Mouse (Mus musculus) thymus, postnatal 0 days (tissue): ENCODE results near the gene Fam222b. TPM values are rescaled to one million over a fixed set of nuclear protein-coding genes. Genes with fewer than 3 reads are reported as not detected.
"Not testable (repeated sequence)": the region's sequence is repeated elsewhere in the genome, so short reads cannot be mapped to it uniquely, and the experiment has no call there.

Experiments used
- DNase-seq: peaks from one replicate; pipeline ENCODE4 v3.0.0-alpha.2; 2015; ENCODE audit warnings: low spot score
- polyA plus RNA-seq: library from polyadenylated mRNA; unstranded; fragments of >200 nt; fragmentation: Nextera tagmentation; extraction: Ambion mirVana; gene quantifications from 2 replicates; pipeline ENCODE4 v1.2.1, GENCODE M21; 2015

Gene Fam222b
- polyA plus RNA-seq, 1 experiment from 2014 or later, result 6.1 TPM

DNA sequence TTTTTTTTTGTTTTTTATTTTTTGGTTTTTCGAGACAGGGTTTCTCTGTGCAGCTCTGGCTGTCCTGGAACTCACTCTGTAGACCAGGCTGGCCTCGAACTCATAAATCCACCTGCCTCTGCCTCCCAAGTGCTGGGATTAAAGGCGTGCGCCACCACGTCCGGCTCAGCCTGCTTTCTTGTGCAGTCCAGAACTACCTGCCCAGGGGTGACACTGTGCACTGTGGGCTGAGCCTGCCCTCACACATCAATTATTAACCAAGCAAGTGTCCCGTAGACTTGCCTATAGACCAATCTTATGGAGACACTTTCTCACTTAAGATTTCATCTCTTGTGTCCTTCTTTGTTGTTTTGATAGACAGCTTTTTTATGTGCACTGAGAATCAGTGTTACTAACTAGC, 40.9 kb downstream of the Fam222b start:
- not testable (repeated sequence) for DNase-seq

DNA sequence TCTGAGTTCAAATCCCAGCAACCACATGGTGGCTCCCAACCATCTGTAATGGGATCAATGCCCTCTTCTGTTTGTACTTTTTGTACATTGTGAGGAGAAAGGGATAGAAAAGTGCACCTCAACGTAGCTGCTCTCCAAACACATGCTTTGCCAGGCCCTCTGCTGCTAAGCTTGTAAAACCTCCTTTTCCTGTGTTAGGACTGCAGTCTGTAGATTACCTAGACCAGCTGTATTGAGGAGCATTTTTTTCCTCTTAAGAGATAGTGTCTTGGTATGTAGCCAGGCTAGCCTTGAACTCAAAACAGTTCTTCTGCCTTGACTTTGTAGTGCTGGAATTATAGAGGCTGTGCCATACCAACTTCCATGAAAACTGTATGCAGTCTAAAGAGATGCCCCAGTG, 41.7 kb downstream of the Fam222b start:
- no peak for DNase-seq

DNA sequence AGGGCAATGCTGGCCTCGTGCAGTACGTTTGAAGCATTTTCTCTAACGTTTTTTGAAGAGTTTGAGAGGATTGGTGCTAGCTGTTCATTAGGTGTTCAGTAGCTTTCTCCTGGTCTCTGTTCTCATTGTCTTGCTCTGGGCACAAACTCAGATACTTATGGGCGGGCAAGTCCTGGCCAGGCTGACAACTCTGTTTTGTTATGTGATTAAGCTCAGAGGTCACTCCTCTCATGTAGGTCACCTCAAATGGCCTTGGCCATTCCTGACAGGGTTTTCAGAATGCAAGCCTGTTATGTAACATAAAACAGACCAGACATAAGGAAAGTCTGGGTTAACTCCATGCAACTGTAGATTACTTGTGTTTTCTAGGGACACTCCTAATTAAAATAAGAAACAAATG, 43.1 kb downstream of the Fam222b start:
- no peak for DNase-seq

DNA sequence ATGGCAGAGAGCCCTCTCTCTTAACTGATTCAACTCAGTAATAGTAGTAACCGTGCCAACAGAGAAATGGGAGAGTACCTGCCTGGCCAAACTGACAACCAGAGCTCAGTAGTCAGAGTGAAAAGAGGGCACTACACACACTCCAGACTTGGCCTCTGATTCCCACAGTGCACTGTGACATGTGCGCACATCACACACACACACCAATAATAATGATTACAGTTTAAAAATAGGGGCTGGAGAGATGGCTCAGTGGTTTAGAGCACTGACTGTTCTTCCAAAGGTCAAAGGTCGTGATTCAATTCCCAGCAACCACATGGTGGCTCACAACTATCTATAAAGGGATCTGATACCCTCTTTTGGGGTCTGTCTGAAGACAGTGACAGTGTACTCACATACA, 43.6 kb downstream of the Fam222b start:
- no peak for DNase-seq

DNA sequence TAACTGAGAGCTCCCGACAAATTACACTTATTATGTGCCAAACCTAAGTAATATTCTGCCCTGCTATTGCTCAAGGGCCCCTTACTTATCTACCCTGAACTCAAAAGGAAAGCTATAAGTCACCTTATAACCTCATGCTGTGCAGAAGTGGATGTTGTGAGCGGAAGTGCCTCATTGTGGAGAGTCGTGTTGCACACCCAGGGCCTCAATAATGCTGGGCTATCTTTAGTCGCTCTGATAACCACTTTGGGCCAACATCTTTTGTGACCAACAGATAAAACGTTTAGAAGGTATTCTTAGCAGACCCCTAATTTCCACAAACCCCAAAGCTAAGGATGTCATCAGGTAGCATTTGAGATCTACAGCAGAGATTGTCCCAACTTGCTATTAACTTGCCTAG, 46.2 kb downstream of the Fam222b start:
- DNase-seq, result no peak

DNA sequence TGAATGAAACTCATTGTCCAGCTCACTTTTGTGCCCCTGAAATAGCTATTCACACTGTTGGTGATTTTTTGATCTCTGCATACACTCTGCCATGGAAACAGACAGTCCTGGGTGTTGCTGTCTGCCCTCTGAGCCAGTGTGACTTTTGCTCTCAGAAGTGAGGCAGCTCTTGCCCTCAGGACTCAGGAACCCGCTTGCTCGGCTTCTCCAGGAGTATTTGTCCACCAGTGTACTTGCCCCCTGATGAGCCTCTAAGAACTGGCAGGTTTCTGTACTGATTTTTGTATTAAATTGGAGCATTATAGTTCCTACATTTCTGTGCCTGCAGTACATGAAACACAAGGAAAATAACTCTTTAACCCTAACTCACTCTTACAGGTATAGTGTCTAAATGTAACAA, 49.1 kb downstream of the Fam222b start:
- DNase-seq, result no peak

DNA sequence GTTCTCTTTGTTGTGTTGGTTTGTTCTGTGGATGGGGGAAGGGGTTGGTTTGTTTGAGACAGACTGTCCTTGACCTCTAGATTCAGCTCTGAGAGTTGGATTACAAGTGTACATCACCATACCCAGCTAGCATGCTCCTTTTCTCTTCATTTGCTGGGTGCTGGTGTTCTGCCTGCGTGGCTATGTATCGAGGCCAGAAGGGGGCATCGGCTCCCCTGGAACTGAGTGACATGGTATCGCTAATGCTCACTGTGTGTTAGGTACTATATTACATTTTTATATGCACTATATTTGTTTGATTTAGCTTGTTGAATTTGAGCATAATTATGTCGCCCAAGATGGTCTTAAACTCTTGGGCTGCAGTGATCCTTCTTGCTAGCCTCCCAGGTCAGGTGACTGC, 51.7 kb downstream of the Fam222b start:
- no peak for DNase-seq

DNA sequence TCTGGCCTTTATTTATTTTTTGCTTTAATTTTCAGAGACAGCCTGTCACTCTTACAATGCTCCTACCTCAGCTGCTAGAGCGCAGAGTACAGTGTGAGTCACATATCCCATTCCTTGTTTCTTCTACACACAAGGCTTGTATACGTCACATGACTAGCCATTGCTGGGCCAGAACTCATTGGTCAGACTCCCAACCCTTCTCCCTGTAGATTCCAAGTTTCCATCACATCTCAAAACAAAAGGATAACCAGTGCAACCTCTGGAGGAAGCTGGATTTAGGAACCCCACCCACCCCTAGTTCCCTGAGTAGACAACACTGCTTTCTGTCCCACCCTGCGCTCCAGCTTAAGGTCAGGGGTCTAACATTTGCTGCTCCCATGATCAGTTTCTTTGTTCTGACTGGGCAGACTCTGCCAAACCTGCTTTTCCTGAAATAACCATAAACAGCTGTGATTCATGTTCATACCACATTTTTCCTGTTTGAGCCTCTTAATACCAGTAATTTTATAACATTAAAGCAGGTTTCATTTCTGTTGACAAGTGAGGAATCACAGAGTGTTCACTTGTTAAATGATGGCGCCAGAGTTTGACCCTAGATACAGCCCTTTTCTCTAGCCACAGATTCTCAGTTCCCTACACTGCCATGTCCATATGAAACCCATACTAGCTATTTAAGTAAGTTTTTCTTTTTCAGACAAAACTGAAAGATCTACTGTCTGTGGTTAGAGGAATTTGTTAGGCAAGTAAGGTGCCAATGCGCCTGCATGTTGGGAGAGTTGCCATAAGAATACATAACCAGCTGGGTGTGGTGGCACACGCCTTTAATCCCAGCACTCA, 52.5 kb downstream of the Fam222b start:
- no peak for DNase-seq

DNA sequence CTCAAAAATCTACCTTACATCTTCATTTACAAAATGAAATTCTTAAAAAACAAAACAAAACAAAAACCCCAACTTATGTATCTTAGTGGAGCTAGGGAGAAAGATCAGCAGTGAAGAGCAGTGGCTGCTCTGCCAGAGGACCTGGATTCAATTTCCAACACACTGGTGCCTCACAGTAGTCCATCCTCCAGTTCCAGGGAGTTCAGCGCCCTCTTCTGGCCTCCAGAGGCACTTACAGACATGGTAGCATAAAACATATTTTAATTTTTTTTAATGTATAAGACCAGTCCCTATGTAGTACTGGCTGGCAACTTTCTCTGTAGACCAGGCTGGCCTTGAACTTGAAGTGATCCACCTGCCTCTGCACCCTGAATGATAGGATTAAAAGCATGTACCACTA, 56.7 kb downstream of the Fam222b start:
- DNase-seq, result no peak

DNA sequence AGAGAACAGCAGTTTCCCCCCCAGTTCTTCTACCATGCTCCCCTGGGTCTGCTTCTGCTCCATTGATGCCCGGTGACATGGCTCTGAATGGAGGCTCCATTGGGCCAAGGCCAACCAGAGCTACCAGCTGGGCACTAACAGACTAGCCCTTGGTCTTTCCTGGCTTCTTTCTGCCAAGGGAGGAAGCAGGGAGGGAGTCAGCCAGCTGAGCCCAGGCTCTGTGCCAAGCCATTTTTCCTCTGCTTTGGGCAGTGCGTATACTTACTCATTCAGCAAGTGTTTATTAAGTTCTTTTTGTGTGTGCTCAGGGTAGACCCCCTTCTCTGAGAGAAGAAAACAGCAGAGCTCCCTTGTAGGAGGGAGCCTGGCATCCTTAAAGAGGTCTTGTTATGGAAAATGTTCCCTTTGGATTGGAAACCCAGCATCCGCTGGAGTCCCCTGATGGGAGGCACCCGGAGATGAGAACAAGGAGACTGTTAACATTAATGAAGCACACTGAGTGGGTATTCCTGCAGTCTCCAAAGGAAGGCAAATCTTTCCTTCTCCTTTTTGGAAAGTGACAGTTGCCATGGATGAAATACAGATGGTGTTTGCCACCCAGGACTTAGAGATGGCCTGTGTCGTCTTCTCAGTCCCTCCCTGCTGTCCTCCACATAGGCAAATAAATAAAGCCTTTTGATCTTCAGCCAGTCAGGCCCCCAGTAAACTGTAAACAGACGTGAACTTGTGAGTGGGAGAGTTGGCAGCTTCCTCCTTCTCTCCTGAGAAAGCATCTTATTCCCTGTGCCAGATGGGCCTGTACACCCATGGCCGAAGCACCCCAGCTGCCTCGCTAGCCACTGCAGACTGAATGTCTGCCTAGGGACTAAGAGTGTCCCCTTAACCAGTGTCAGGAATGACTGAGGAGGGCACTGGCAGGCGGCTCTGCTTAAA, 58.1 kb downstream of the Fam222b start:
- DNase-seq, result no peak

DNA sequence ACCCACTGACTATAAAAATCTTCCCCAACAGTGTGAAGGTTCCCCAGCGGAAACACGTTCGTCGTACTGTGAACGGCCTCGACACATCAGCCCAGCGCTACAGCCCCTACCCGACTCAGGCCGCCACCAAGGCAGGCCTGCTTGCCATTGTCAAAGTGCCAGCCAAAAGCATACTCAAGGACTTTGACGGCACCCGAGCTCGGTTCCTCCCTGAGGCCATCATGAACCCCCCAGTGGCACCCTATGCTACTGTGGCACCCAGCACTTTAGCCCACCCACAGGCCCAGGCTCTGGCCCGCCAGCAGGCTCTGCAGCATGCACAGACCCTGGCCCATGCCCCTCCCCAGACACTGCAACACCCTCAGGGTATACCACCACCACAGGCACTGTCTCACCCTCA, 59.3 kb downstream of the Fam222b start:
- no peak for DNase-seq

DNA sequence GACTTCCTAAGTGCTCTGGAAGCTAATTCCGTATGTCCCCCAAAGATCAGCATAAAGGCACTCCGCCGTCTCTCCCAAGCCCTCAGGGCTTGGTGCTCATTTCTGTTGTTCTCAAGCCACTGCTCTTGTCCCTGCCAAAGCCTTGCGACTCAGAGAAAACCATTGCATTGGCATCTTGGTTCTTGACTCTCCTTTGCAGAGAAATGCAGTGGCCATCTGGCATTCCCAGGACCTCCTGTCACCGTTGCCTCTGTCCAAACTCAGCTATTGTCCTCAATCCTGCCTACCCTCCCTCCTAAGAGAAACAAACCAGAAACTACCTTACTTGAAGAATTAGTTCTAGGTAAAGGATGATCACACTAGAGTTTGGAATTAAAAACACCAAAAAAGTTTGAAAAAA, 61.2 kb downstream of the Fam222b start:
- DNase-seq, result no peak

DNA sequence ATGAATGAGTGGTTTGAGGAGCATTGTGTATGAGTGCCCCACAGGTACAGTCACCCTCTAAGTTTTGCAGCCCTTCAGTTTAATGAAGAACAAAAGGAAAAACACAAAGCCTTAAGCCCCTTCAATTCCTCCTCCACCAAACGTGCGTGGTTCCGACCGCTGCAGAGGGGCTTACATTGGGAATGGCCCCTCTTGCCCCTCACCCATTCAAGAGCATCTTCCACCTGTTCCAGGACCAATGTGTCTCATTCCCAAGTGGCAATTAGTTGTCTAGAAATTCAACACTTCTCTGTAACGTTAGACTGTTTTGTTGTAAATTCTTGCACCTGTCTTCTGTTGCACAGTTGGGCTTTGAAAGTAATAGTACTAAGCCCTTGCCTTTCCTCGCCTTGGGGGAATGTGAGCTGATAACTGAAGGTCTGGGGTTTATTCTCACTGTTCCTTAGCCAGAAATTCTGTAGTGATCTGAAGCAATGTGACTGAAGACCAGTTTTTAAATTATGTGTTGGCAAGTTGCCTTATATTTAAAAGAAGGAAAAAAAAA, 61.8 kb downstream of the Fam222b start:
- no peak for DNase-seq

DNA sequence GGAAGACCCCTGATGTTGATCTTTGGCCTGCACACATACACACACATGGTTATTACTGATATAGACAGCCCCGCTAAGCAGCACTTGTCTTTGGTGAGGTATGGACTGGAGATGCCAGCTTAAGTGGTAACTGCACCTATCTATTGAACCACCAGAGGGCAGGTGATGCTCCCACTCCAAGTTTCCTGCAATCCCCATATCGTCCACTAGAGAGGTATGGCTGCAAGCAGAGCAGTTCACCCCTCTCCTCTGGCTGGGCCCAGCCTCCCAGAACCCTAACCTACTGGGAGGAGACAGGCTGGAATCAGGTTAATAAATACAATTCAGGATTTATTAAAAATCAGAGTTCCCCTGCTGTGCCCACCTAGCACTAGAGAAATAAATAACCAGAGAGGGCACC, 64.6 kb downstream of the Fam222b start:
- peak; percentile 87 for DNase-seq

DNA sequence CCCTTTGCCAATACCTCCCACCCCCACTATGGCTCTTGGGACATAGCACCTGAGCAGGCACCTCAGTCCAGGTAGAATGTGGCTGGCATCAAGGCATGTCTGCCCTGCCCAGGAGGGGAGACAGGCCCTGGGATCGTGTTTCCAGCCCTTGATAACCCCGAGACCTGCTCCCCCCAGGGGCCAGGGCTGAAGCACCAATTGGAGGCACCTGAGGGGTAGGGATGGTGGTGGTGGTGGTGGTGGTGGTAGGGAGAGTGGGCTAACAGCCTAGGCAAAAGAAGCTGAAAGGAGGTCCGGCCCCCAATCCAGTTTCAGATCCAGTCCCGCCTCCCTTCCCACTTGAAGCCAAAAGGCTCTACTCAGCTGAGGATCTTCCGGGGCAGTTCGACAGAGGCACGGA, 65.1 kb downstream of the Fam222b start:
- no peak for DNase-seq

DNA sequence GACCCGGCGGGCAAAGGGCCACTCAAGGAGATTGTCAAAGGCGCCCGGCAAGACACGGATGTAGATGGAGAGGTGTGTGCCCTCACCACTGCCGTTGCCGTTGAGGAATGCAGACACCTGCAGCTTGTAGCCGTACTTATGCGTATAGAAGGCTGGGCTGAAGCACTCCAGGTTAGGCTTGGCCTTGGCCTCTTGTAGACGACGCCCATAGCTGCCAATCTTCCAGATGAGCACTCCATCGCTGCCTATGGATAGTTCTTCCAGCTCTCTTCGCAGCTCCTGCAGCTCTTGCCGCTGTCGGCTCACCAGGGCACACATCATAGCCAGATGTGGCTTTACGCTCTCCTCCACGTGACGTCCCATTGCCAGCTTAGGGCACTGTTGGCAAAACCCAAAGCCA, 65.7 kb downstream of the Fam222b start:
- no peak for DNase-seq

DNA sequence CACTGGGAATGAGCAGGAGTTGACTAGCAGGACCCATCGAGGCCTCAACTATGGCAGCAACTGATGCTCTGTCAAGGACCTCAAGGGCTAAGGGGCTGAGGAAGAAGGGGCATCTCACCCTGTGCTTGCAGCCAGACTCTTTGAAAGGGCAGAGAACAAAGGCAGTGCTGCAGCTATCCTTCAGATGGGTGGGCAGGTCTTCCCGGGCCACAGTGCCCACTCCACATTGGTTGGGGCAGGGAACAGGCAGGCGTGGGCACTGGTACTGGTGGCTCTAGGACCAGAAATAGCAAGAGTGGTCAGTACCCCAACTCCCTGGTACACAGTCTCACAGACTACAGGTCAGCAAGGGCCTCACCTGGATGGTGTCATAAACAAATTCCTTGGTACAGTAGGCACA, 66.2 kb downstream of the Fam222b start:
- DNase-seq, result no peak

DNA sequence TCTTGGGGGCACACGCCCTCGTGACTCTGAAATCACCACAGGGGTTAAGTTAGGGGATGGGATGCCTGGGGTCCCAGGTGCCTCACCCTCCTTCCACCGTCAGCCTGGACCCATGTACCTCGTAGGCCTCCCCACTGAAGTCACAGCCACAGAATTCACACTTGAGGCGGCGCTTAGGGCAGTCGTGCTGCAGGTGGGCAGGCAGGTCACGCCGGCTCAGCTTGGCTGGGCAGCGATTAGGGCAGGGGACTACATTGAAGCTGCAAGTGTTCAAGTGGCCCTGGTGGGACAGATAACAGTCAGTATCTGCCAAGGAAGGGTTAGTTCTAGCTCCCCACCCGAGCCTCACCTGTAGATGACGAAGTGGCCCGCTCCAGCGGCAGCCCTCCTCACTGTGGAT, 66.7 kb downstream of the Fam222b start:
- no peak for DNase-seq

DNA sequence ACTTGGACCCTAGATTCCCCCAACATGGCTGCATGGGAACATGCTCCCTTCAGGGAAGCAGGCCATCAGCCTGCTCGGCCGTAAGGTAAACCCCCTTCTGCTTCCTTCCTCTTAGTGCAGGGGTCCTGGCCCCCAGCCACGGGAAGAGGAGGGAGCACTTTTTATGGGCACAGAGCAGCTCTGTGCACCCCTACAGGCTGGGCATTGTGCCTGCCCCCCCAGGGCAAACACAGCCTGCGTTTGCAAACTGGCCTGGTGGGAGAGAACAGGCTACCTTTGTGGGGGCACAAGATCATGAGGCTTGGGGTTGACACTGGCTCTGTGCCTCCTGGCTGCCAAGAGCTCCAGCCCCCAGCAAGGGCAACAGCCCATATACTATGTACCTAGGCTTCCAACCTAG, 67.5 kb downstream of the Fam222b start:
- DNase-seq, result no peak

DNA sequence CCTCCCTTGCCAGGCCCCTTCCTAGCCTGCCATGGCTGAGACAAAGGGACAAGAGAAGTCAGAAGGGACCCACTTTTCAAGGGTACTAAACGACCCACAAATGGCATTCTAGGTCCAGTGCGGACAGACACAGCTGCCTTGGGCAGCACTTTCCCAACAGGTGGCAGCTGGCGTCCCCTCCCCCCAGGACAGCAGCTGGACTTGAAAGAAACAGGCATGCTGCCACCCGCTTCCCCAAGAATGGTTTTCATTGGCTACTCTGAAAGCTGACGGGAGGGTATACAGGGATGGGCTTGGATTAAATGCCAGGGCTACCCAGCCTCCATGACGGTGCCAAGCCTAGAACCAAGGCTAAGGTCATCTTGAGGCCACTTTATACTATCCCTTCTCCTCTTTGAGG, 68.0 kb downstream of the Fam222b start:
- no peak for DNase-seq

DNA sequence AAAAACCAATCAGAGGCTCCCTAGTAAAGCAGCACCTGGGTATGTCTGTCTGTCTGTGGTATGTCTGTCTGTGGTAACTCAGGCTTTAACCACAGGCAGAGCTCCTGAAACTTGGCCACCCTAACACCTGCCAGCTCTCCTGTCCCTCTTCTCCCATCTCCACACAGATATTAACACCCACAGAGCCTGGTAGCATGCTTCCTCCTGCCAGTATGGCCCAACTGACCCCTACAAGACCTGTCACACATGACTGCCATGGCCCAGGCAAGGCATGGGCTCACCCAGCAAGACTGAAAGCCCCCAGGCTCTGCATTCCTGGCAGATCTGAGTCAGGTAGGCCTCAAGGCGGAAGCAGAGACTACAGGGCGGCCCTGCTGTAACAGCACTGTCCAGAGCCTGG, 68.6 kb downstream of the Fam222b start:
- DNase-seq, result peak; percentile 39
